Mouse (Mus musculus) CD4-positive, CD25-positive, alpha-beta regulatory T cell, adult 4 months (primary cell): Measurements from ENCODE around the gene Shroom3. TPM values are rescaled to one million over a fixed set of nuclear protein-coding genes. Genes with fewer than 3 reads are reported as not detected.

Source experiments
- ATAC-seq: one replicate; pipeline ENCODE4 v1.8.0; 2017
- polyA plus RNA-seq, 2 experiments: library from polyadenylated mRNA; unstranded; fragments of 100-300 nt; shearing (Covaris generic); gene quantifications; one replicate each; pipeline ENCODE4 v1.2.1; 2017

Shroom3 gene
- polyA plus RNA-seq, 2 experiments from 2014 or later: not detected

- ATAC-seq: no peak
Measured at GRCm38 (mm10) chr5:92983942-92984341, 300.7 kb downstream of the Shroom3 start.

GRCm38 (mm10) chr5:92984692-92985091, 301.5 kb downstream of the Shroom3 start:
- no peak for ATAC-seq

GRCm38 (mm10) chr5:92985391-92985790, 302.2 kb downstream of the Shroom3 start:
- ATAC-seq: no peak

GRCm38 (mm10) chr5:92986651-92987610, 303.7 kb downstream of the Shroom3 start:
- no peak for ATAC-seq

GRCm38 (mm10) chr5:92987891-92988768, 304.9 kb downstream of the Shroom3 start:
- no peak for ATAC-seq

- no peak for ATAC-seq
Measured at GRCm38 (mm10) chr5:92988769-92989356, 305.6 kb downstream of the Shroom3 start.

- no peak for ATAC-seq
Measured at GRCm38 (mm10) chr5:92992106-92992505, 308.9 kb downstream of the Shroom3 start.

- ATAC-seq: no peak
Measured at GRCm38 (mm10) chr5:92994309-92994708, 311.1 kb downstream of the Shroom3 start.

GRCm38 (mm10) chr5:92994861-92995260, 311.6 kb downstream of the Shroom3 start:
- ATAC-seq: no peak

GRCm38 (mm10) chr5:92997428-92998120, 314.3 kb downstream of the Shroom3 start:
- ATAC-seq: no peak

GRCm38 (mm10) chr5:92998494-92999016, 315.3 kb downstream of the Shroom3 start:
- ATAC-seq: no peak

GRCm38 (mm10) chr5:93000060-93000459, 316.8 kb downstream of the Shroom3 start:
- no peak for ATAC-seq

GRCm38 (mm10) chr5:93000774-93001757, 317.8 kb downstream of the Shroom3 start:
- ATAC-seq: no peak

- ATAC-seq: no peak
Measured at GRCm38 (mm10) chr5:93002615-93003014, 319.4 kb downstream of the Shroom3 start.

GRCm38 (mm10) chr5:93005229-93005814, 322.1 kb downstream of the Shroom3 start:
- no peak for ATAC-seq

GRCm38 (mm10) chr5:93005815-93006341, 322.6 kb downstream of the Shroom3 start:
- no peak for ATAC-seq

GRCm38 (mm10) chr5:93008256-93008655, 325.0 kb downstream of the Shroom3 start:
- ATAC-seq: no peak
